Mouse (Mus musculus) heart, embryonic 14.5 days (tissue): ENCODE measurements around the gene Pi16. TPM values are rescaled to one million over a fixed set of nuclear protein-coding genes. Genes with fewer than 3 reads are reported as not detected.
A peak's percentile ranks its signal among the peaks of the same experiment; 100 is the strongest.
"Not testable (repeated sequence)": the region's sequence is repeated elsewhere in the genome, so short reads cannot be mapped to it uniquely, and the experiment has no call there.

ENCODE experiments used
- ATAC-seq: fragments of 200-750 bp; cut with Nextera tagmentation; 2 replicates; pipeline ENCODE4 v1.8.0; 2017; ENCODE audit warnings: low read depth, moderate TSS enrichment; ENCODE audit not compliant: insufficient number of reproducible peaks, insufficient read depth, low FRiP score
- H3K27ac ChIP-seq, 2 experiments: fragments of 200-500 bp in 1 of 2; fragments of 300-500 bp in 1 of 2; sonication (generic) in 1 of 2; replicated peaks in 1 of 2; 2 replicates each; pipeline ENCODE4 v1.5.1; 2012 to 2014; ENCODE audit warnings: low read depth in 2 of 2, low read length in 2 of 2, control low read depth in 1 of 2, mild to moderate bottlenecking in 1 of 2, mixed read lengths in 1 of 2; ENCODE audit not compliant: control insufficient read depth in 1 of 2, insufficient read depth in 1 of 2
- H3K27me3 ChIP-seq: fragments of 300-500 bp; sonication (generic); 2 replicates; pipeline ENCODE4 v1.6.1; 2014; ENCODE audit warnings: mild to moderate bottlenecking, low read length, control low read depth; ENCODE audit not compliant: control insufficient read depth, insufficient read depth
- H3K36me3 ChIP-seq: fragments of 300-500 bp; sonication (generic); 2 replicates; pipeline ENCODE4 v1.6.1; 2014; ENCODE audit warnings: mild to moderate bottlenecking, control low read depth, low read length, mixed read lengths; ENCODE audit not compliant: control insufficient read depth, insufficient read depth
- H3K4me1 ChIP-seq, 2 experiments: fragments of 200-500 bp in 1 of 2; fragments of 300-500 bp in 1 of 2; sonication (generic) in 1 of 2; 2 replicates each; pipeline ENCODE4 v1.6.1; 2012 to 2014; ENCODE audit warnings: low read length in 2 of 2, control low read depth in 1 of 2, mixed read lengths in 1 of 2; ENCODE audit not compliant: control insufficient read depth in 2 of 2, insufficient read depth in 2 of 2
- H3K4me2 ChIP-seq: fragments of 300-500 bp; sonication (generic); 2 replicates; pipeline ENCODE4 v1.6.1; 2014; ENCODE audit warnings: mild to moderate bottlenecking, low read length
- H3K4me3 ChIP-seq, 2 experiments: fragments of 200-500 bp in 1 of 2; fragments of 300-500 bp in 1 of 2; sonication (generic) in 1 of 2; 2 replicates each; pipeline ENCODE4 v1.5.1; 2012 to 2014; ENCODE audit warnings: low read length in 2 of 2, mild to moderate bottlenecking in 2 of 2, control low read depth in 1 of 2, low read depth in 1 of 2, moderate library complexity in 1 of 2; ENCODE audit not compliant: control insufficient read depth in 1 of 2, insufficient read depth in 1 of 2
- H3K9ac ChIP-seq: fragments of 300-500 bp; sonication (generic); 2 replicates; pipeline ENCODE4 v1.6.1; 2014; ENCODE audit warnings: mild to moderate bottlenecking, low read length
- H3K9me3 ChIP-seq: fragments of 300-500 bp; sonication (generic); 2 replicates; pipeline ENCODE4 v1.6.1; 2016; ENCODE audit warnings: low read length, control low read depth; ENCODE audit not compliant: control insufficient read depth
- WGBS: fragments of 180-500 bp; shearing (Covaris S2); extraction: QIAGEN DNeasy Blood & Tissue Kit; methylation state at CpG from one replicate; pipeline ENCODE4 v1.1.7; 2014; 5-methylcytosine and 5-hydroxymethylcytosine counted together
- polyA plus RNA-seq: library from polyadenylated mRNA; unstranded; fragments of >200 nt; fragmentation: Nextera tagmentation; extraction: Ambion mirVana; gene quantifications from 2 replicates; pipeline ENCODE4 v1.2.1, GENCODE M21; 2014

Pi16 gene
- polyA plus RNA-seq, 1 experiment from 2014 or later = 1.1 TPM

DNA sequence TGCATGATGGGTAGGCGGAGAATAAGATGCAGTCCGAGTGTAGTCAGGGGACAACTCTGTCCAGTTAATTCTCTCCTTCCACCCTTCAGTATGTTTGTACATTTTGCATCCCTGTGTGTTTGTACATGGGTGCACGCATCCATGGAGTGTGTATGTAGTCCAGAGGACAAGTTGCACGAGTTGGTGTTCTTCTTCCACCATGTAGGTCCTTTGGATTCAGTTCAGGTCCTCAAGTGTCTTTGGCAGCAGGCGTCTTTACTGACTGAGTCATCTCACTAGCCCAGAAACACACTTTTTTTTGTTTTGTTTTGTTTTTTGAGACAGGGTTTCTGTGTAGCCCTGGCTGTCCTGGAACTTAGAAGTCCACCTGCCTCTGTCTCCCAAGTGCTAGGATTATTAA, 25.8 kb downstream of the Pi16 start:
- 81% methylated on average over 5 of the region's 5 CpGs for WGBS
- Histone ChIP-seq H3K27ac (no peak overlapping the region; a peak in 1 of 4 replicates), H3K4me1 (peaks cover 29 to 61% of the 10 kb centered on the region in 2 experiments), H3K9ac (no peak overlapping the region), H3K36me3 (peaks cover 61% of the 10 kb centered on the region), H3K9me3 (no peaks in the 10 kb centered on the region), H3K4me2 (no peak overlapping the region), H3K27me3 (no peaks in the 10 kb centered on the region), H3K4me3 (no peak overlapping the region)
- ATAC-seq = no peak

DNA sequence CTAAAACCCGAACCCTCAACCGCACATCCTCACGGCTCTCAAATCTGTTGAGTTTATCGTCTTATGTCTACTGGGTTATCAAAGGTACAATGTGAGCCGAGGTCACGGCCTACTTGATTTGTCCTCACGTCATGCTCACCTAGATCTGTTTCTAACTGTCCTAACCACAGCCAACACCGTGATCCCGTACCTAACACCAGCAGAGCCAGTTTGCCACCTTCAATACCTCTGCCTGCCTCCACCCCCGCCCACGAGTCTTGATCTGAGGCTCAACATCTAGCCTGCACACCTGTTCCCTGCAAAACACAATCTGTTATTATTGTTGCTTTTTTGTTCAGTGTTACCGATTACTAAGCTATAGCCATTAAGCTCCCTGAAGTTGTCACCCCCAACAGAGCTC, 27.8 kb downstream of the Pi16 start:
- H3K27me3 ChIP-seq = no peaks in the 10 kb centered on the region
- no peak overlapping the region for H3K9ac ChIP-seq
- H3K4me3 ChIP-seq = no peak overlapping the region
- WGBS = 75% methylated on average over 12 of the region's 12 CpGs
- peaks cover 41% of the 10 kb centered on the region for H3K36me3 ChIP-seq
- peak overlapping the region in 1 of 2 experiments; percentile 94; a peak in 1 of 4 replicates for H3K27ac ChIP-seq
- no peaks in the 10 kb centered on the region for H3K9me3 ChIP-seq
- H3K4me1 ChIP-seq = peaks cover 31 to 61% of the 10 kb centered on the region in 2 experiments
- no peak for ATAC-seq
- peak overlapping the region; percentile 73; the same call in 1 of the 2 replicates for H3K4me2 ChIP-seq

DNA sequence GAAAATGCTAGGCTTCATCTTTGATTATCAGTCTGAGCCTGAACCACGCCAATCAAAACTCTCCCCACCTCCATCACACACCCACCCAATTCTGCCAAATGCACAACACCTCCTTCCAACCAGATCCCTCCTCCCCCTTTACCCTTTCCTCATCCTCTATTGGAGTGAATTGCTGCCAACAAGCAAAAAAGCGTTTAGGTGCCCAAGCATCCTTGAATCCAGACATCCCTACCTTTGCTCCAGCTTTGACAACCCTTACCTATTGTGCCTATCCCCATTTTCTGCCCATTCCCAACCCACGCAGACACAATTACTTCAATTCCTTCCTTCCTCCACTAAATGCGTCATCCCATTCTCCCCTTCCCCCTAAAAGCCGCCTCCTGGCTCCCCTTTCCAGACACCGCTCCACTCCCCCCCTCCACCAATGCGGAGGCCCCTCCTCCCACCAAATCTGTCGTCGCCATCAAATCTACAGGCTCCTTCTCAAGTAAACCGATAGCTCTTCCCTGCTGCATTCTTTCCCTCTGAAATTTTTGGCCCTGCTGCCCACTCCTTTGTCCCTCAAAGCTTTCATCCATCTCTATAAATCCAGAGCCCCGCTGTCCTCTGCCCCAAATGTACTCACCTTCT, 29.1 kb downstream of the Pi16 start:
- WGBS = 3% methylated on average over 11 of the region's 11 CpGs
- Histone ChIP-seq H3K27me3 (no peaks in the 10 kb centered on the region), H3K4me1 (peaks cover 28 to 49% of the 10 kb centered on the region in 2 experiments)

DNA sequence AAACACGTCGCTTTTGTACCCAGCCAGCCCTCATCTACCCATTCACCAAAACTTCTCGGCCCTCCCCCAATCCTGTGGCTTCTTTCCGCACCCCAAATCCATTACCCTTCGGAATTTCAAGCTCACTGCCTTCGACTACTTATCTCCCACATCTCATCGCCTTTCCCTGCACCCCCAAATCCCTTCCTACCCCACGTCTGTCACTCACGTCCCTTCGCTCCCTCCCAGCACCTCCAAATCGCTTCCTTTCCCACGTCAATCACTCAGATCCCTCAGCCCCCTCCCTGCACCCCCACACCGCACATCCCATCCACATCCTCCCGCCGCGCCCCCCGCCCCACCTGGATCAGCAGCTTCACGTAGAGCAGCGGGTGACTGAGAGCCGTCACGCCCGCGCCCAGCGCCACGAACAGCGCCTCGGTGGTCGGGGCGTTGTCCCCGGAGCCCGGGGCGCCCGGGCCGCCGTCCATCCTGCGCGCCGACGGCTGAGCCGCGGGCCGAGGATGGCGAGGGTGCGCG, 29.7 kb downstream of the Pi16 start:
- H3K4me2 ChIP-seq = peak overlapping the region; percentile 73
- H3K9me3 ChIP-seq = no peaks in the 10 kb centered on the region
- peak overlapping the region; percentile 89 to 94 for H3K27ac ChIP-seq
- H3K4me3 ChIP-seq = peak overlapping the region; percentile 95 to 96
- no peaks in the 10 kb centered on the region for H3K27me3 ChIP-seq
- peaks cover 22 to 43% of the 10 kb centered on the region in 2 experiments for H3K4me1 ChIP-seq
- peaks cover 31% of the 10 kb centered on the region for H3K36me3 ChIP-seq
- under 1% methylated on average over 40 of the region's 45 CpGs for WGBS
- ATAC-seq = peak; percentile 29
- peak overlapping the region; percentile 97 for H3K9ac ChIP-seq

More for the DNA sequence above, 29.1 kb downstream of the Pi16 start:
- Histone ChIP-seq H3K27ac (peak overlapping the region; percentile 89 to 94), H3K36me3 (peaks cover 32% of the 10 kb centered on the region), H3K4me2 (peak overlapping the region; percentile 73), H3K9ac (peak overlapping the region; percentile 97), H3K9me3 (no peaks in the 10 kb centered on the region), H3K4me3 (peak overlapping the region; percentile 95 to 96)
- ATAC-seq = no peak

DNA sequence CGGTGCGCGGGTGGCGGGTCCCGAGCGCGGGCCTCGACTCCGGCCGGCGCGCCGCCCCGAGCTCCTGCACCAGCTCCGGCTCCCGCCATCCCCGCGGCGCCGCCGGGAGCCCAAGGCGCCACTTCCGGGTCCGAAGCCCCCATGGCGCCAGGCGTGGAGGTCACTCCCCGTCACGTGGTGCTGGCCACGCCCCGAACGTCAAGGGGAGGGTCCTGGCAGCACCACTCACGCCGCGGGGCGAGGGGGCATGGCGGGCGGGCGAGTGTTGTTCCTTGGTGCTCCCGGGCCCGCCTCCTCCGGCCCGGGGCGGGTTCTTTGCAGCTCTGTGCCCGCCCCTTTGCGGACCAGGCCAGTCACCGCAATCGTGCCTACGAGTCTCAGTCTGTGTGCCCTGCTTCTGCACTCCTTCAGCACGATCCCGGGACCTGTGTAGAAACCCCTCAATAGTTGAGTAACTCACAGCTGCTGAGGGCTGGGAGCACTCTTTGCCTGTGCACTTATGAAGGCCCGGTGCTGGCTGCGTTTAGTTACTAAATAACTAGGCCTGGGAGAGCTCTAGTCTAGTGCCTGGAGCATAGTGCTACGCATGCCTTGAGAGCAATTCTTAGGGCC, 30.3 kb downstream of the Pi16 start, which contains the start of gene Mtch1:
Mtch1 (minus strand) TSS at position 290 of the 612 bp plus-strand sequence.
- Histone ChIP-seq H3K27ac (peak within 1 kb of the TSS; percentile 89 to 94), H3K9me3 (no peaks in the 10 kb centered on the region), H3K27me3 (no peaks in the 10 kb centered on the region)

DNA sequence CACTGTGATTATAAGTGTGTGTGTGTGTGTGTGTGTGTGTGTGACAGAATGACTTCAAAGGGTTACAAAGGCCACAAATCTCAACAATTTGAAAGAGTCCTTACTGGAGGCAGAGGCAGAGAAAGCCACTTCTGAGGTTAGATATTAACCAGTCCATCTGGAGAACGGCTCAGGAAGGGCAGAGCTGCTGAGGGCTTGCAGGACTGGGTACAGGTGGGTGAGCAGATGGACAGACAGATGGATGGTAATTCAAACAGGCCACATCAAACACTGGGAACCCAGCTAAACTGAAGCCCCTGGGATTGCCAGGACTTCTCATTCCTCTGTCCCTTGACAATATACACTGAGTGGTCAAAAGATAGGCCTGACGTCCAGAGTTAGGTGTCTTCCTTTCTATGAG, 31.5 kb downstream of the Pi16 start:
- 77% methylated on average over 2 of the region's 2 CpGs for WGBS
- H3K36me3 ChIP-seq = peaks cover 13% of the 10 kb centered on the region
- ATAC-seq = no peak
- no peaks in the 10 kb centered on the region for H3K27me3 ChIP-seq
- no peak overlapping the region for H3K9ac ChIP-seq
- no peak overlapping the region for H3K27ac ChIP-seq
- H3K4me3 ChIP-seq = no peak overlapping the region
- H3K9me3 ChIP-seq = no peaks in the 10 kb centered on the region
- H3K4me1 ChIP-seq = peaks cover 17 to 26% of the 10 kb centered on the region in 2 experiments
- no peak overlapping the region for H3K4me2 ChIP-seq

More for the DNA sequence above, 30.3 kb downstream of the Pi16 start, which contains the start of gene Mtch1:
- peak within 1 kb of the TSS; percentile 95 to 96 for H3K4me3 ChIP-seq
- H3K36me3 ChIP-seq = peaks cover 26% of the 10 kb centered on the region
- ATAC-seq = peak; percentile 94
- H3K9ac ChIP-seq = peak within 1 kb of the TSS; percentile 97
- under 1% methylated on average over 44 of the region's 53 CpGs for WGBS
- peak within 1 kb of the TSS; percentile 73 for H3K4me2 ChIP-seq
- H3K4me1 ChIP-seq = peaks cover 18 to 38% of the 10 kb centered on the region in 2 experiments

DNA sequence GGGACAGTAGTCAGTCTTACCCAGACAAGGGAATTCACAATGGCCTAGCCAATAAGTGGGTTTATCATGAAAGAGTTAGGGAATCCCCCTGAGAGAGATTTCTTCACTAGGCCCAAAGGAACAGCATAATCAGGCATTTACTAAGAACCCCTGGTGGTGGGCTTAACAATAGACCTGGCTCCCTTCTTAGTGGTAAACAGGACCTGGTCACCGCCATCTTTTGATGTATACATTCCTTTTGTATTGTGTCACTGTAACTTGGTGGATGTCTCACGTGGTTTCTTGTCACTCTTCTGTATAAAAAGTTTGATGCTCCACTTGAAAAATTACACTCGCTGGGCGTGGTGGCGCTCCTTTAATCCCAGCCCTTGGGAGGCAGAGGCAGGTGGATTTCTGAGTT, 33.6 kb downstream of the Pi16 start:
- H3K4me2 ChIP-seq, H3K4me3 ChIP-seq, H3K27me3 ChIP-seq, H3K9ac ChIP-seq, H3K27ac ChIP-seq, H3K9me3 ChIP-seq, H3K36me3 ChIP-seq, ATAC-seq: not testable (repeated sequence)
- whole genome bisulfite sequencing = 78% methylated on average over 5 of the region's 5 CpGs
- peaks cover 19 to 24% of the 10 kb centered on the region in 2 experiments for H3K4me1 ChIP-seq
